Mouse (Mus musculus) kidney, postnatal 36 days (tissue): Measurements from ENCODE around the gene Trpm1.

Experiments used
- DNase-seq, 2 experiments: peaks; one replicate each; pipeline ENCODE4 v3.0.0; 2021 to 2022; ENCODE audit warnings: mixed read lengths in 2 of 2

Gene Trpm1

GRCm38 (mm10) chr7:64236521-64236920 lies 82.9 kb downstream of the Trpm1 start:
- no peak for DNase-seq

- no peak for DNase-seq
Observed at GRCm38 (mm10) chr7:64237747-64238146, 84.1 kb downstream of the Trpm1 start.

DNA sequence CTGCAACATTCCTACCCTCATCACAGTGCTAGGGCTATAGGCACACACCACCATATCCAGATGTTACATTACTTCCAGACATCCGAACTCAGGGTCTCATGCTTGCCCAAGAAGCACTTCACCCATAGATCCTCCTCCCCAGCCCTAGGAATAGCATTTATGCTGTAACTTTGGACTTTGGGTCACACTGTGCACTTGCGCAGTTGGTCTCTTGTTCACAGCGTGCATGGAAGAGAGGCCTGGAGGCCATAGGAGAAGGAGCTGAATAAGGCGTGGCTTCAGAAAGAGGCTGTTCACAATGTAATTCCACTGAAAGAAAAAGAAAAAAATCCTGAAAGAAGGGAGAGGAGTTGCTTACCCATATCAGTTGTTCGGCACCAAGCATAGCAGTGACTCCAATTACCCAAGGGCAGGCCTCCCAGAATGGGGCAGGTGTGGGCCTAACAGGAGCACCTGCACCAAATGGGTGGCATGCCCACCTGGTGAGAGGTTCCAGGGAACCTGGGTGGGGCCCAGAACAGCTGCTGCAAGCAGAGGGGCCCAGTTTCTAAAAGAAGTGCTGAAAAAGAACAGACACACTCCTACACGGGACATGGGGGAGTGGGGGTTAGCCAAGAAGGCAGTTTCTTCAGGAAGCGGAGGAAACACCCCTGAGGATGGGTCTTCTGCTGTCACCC lies 84.9 kb downstream of the Trpm1 start:
- no peak for DNase-seq

- DNase-seq: no peak
Observed at GRCm38 (mm10) chr7:64239138-64239805, 85.6 kb downstream of the Trpm1 start.

- DNase-seq: peak; percentile 11 to 12
Observed at GRCm38 (mm10) chr7:64239806-64240315, 86.2 kb downstream of the Trpm1 start.

DNA sequence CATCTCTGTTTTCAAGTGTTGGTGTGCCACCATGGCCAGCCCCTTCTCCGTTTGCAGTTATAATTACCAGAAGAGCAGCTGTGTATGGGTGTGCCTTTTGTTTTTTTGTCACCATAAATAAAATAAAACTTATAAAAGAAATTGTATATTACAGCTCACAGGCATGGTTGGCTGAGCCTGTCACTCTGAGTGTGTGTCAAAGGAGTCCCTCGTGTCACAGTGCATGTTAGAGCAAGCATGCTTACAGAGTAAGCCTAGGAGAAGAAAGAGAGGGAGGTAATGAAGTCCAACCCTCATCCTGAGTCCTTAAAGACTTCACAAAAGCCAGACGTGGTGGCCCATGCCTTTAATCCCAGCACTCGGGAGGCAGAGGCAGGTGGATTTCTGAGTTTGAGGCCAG lies 88.8 kb downstream of the Trpm1 start:
- DNase-seq: no peak

DNA sequence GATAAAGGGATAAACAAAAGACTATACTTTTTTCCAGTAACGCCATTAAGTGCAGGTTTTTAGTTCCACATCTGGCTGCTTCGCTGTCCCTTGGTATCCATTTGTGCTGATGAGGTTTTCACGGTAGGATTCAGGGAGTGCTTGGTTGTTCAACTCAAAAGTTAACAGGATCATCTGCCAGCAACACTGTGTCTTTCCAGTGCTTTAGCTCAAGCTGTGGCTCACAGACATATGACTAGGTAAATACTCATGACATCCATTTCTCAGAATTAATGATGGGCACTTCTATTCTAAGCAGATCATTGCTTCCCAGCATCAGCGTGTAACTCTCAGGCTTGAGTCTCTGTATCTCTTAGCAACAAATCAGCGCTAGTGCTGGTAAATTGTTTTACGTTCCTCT lies 90.7 kb downstream of the Trpm1 start:
- DNase-seq: no peak

GRCm38 (mm10) chr7:64246713-64247112 lies 93.1 kb downstream of the Trpm1 start:
- DNase-seq: no peak

DNA sequence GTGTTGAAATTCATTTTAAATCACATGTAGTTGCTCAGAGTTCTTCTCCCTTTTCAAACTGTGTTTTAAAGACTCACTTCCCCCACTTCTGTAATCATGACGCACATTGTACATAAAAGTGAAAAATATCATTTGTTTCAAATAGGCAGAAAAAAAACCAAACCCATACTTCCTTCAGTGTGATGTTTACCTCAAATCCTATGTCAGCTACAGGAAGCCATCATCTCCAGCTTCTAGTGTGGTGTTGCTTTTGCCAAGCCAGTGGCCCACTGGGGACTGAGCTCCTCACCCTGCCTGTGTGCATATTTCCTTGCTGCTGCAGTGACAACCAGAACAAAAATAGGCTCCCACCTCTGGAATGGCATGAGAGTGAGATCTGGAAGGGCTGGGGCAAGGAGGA lies 94.7 kb downstream of the Trpm1 start:
- DNase-seq: no peak

DNA sequence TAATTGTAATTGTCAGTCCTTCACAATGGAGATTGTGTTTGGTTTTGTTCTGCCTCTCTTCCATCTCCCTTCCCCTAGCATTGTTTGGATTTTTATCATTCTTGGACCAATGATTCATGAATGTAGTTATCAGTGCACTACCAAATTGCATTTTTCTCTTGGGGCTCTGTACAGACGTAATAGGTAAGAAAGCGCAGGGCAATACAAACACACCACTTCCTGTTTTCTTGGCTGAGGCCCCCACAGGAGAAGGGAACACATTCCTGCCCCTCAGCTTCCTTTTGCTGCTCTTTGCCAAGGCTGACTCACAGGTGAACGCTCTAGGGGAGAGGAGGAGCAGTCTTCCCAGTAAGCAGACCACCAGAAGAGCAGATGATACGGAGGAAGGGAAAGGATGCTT lies 96.1 kb downstream of the Trpm1 start:
- no peak for DNase-seq

- DNase-seq: no peak
Observed at GRCm38 (mm10) chr7:64250417-64250816, 96.8 kb downstream of the Trpm1 start.

- no peak for DNase-seq
Observed at GRCm38 (mm10) chr7:64253736-64254135, 100.1 kb downstream of the Trpm1 start.

GRCm38 (mm10) chr7:64265502-64266279 lies 112.1 kb downstream of the Trpm1 start:
- no peak for DNase-seq

- no peak for DNase-seq
Observed at GRCm38 (mm10) chr7:64266587-64266986, 113.0 kb downstream of the Trpm1 start.

GRCm38 (mm10) chr7:64271926-64272325 lies 118.3 kb downstream of the Trpm1 start:
- DNase-seq: no peak

GRCm38 (mm10) chr7:64275518-64275917 lies 121.9 kb downstream of the Trpm1 start:
- DNase-seq: no peak

GRCm38 (mm10) chr7:64276921-64277320 lies 123.3 kb downstream of the Trpm1 start:
- DNase-seq: no peak

GRCm38 (mm10) chr7:64278526-64278925 lies 124.9 kb downstream of the Trpm1 start:
- no peak for DNase-seq

DNA sequence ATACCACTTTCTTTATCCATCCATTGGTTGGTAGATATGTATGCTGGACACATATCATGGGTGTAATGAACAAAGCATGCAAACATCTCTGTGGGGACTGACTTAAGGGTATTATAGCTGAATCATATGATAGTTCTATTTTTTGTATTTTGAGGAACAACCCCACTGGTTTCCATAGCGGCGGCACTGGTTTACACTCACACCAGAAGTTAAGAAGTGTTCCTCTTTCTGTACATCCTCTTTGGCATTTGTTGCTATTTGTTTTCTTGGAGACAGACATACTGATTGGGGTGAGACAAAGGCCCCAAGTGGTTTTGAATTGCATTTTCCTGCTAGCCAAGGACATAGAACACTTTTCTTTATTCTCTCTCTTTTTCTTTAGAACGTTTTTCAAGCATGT lies 125.9 kb downstream of the Trpm1 start:
- DNase-seq: no peak

DNA sequence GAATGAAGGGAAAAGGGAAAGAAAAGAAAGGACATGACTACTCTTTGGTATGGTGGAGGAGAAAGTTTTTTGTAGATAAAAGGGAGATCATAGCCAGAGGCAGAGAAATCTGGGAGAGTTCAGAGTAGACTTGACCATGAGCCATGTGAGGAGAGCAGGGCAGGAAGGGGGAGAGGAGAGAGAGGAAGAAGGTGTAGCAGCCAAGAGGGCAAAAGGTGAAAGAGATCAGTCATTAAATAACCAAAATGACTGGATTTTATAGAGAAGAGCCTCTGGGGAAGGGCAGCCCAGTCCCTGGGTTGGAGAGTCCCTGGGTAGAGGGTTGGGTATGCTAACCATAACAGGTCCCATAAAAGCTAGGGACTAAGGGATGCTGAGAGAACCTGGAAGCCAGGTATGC lies 132.9 kb downstream of the Trpm1 start:
- peak; percentile 31 to 52 for DNase-seq

DNA sequence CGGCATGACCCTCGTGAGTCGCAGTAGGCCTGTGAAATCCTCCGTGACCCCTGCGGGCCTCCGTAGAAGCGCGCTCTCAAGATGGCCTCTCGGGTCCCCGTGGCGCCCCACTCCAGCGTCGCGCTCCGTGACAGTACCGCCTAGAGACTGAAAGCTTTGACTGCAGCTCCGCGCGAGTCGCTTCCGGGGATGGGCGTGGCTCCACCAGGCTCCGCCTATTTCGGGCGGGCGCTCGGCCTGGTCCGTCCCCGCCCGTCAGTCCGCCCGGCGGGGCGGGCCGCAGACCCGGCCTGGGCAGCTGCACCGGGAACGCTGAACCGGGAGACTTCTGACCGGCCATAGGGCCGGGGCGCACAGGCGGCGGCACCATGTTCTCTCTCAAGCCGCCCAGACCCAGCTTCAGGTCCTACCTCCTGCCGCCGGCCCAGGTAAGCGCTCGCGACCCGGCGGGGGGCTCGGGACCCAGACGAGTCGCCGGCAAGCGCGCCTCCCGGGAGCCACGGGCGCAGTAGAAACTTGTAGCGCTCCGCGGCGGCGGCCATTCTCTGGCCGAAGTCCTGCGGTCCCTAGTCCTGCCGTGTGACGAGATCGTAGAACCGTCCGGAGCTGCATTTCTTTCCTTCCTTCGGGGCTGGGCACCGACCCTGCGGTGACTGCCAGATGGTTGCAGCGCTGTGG lies 133.9 kb downstream of the Trpm1 start, which contains the start of gene Mtmr10:
Gene Mtmr10 (plus strand): TSS at position 240 of the 678 bp plus-strand sequence.
- peak; percentile 98 to 99 for DNase-seq

GRCm38 (mm10) chr7:64289416-64289815 lies 135.8 kb downstream of the Trpm1 start:
- peak; percentile 74 to 83 for DNase-seq

DNA sequence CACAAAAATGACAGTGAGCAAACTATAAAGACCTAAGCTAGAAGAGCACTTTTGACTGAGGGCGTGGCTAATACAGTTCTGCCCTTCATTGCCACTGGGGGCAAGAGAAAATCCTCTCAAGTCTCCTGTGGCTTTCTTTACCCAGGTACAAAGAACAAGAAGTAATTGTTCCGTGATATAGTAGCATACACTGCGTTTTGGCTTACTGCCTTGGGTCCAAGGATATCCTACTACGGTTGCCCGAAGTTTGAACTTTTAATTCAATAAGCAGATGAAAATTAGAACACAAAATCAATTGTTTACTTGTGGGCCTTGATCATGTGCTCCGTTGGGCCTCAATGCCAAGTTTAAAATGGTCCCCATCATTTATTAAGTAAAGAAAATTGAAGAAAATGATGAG lies 136.8 kb downstream of the Trpm1 start:
- no peak for DNase-seq
